Mouse (Mus musculus) midbrain, embryonic 10.5 days (tissue): Measurements from ENCODE around the gene Zbtb7a. TPM values are rescaled to one million over a fixed set of nuclear protein-coding genes. Genes with fewer than 3 reads are reported as not detected.

ENCODE experiments used
- DNase-seq: peaks from one replicate; pipeline ENCODE4 v3.0.0-alpha.2; 2017; ENCODE audit warnings: low spot score
- H3K27ac ChIP-seq: fragments of 300-500 bp; sonication (generic); replicated peaks from 2 replicates; pipeline ENCODE4 v1.5.1; 2016; ENCODE audit warnings: mild to moderate bottlenecking
- H3K27me3 ChIP-seq: fragments of 300-500 bp; sonication (generic); 2 replicates; pipeline ENCODE4 v1.6.1; 2016; ENCODE audit warnings: low read depth, mild to moderate bottlenecking; ENCODE audit not compliant: poor library complexity, severe bottlenecking
- H3K36me3 ChIP-seq: fragments of 300-500 bp; sonication (generic); 2 replicates; pipeline ENCODE4 v1.6.1; 2016; ENCODE audit warnings: mild to moderate bottlenecking, moderate library complexity
- H3K4me1 ChIP-seq: fragments of 300-500 bp; sonication (generic); 2 replicates; pipeline ENCODE4 v1.6.1; 2016
- H3K4me3 ChIP-seq: fragments of 300-500 bp; sonication (generic); 2 replicates; pipeline ENCODE4 v1.5.1; 2016; ENCODE audit warnings: mild to moderate bottlenecking, moderate library complexity
- H3K9me3 ChIP-seq: fragments of 300-500 bp; sonication (generic); replicated peaks from 2 replicates; pipeline ENCODE4 v1.6.1; 2016; ENCODE audit warnings: mild to moderate bottlenecking
- WGBS: fragments of 180-500 bp; shearing (Covaris S2); methylation state at CpG from one replicate; pipeline ENCODE4 v1.1.7; 2016; 5-methylcytosine and 5-hydroxymethylcytosine counted together
- polyA plus RNA-seq: library from polyadenylated mRNA; unstranded; fragments of >200 nt; fragmentation: Nextera tagmentation; extraction: Ambion mirVana; gene quantifications from 2 replicates; pipeline ENCODE4 v1.2.1, GENCODE M21; 2016

Gene Zbtb7a
- 7.8 and 9.8 TPM in 2 replicates for polyA plus RNA-seq

DNA sequence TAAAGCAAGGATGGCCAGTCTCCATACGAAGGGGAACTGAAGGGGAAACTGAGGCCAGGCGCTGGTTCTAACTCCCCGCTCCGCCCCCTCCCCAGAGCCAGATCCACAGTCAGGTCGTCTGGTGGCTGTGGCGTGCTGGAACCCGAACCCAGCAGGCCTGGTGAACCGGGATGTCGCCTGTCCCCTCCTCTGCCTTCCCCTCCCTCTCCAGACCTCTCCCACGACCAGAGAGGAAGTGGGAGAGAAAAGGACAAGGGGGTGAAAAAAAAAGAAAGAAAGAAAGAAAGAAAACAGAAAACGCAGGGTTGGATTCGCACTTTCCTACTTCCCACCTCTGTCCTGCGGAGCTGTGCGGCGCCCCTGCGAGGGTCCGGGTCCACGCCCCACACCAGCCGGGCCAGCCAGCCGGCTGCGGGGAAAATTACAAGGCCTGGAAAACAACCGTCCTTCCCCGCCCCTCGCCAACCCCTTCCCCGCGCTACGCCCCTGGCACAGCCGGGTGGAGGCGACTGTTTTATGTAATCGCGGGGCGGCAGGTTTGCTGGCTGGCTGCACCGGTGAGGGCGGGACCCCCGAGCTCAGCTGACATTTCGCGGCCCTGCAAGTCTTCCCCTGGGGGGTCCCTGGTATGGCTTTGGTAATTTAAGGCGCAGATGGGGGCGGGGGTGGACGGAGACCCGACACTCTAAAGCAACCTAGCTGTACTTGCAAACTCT lies at the start of gene Zbtb7a:
Gene Zbtb7a, plus strand, starts transcription at position 255 of the 716 bp plus-strand sequence.
- H3K4me1 ChIP-seq = peaks cover 45% of the 10 kb centered on the region
- peaks cover 53% of the 10 kb centered on the region for H3K27me3 ChIP-seq
- DNase-seq = peak; percentile 51
- H3K27ac ChIP-seq = peak within 1 kb of the TSS; percentile 97
- no peaks in the 10 kb centered on the region for H3K9me3 ChIP-seq
- no peaks in the 10 kb centered on the region for H3K36me3 ChIP-seq
- WGBS = 2% methylated on average over 41 of the region's 41 CpGs
- H3K4me3 ChIP-seq = peak within 1 kb of the TSS; percentile 89

GRCm38 (mm10) chr10:81087021-81087420 lies 48.0 kb upstream of the Zbtb7a start:
- DNase-seq = no peak
- no peak overlapping the region for H3K27ac ChIP-seq
- no peaks in the 10 kb centered on the region for H3K27me3 ChIP-seq
- H3K4me1 ChIP-seq = peaks cover 13% of the 10 kb centered on the region
- H3K9me3 ChIP-seq = peaks cover 3% of the 10 kb centered on the region; the same call in 1 of the 2 replicates
- 48% methylated on average over 2 of the region's 2 CpGs for WGBS
- H3K4me3 ChIP-seq = no peak overlapping the region
- peaks cover 16% of the 10 kb centered on the region for H3K36me3 ChIP-seq

GRCm38 (mm10) chr10:81089216-81089615 lies 45.8 kb upstream of the Zbtb7a start:
- peaks cover 16% of the 10 kb centered on the region for H3K4me1 ChIP-seq
- 67% methylated on average over 2 of the region's 2 CpGs for WGBS
- no peaks in the 10 kb centered on the region for H3K27me3 ChIP-seq
- no peak overlapping the region for H3K4me3 ChIP-seq
- DNase-seq = peak; percentile 35
- H3K9me3 ChIP-seq = peaks cover 3% of the 10 kb centered on the region; the same call in 1 of the 2 replicates
- no peak overlapping the region for H3K27ac ChIP-seq
- H3K36me3 ChIP-seq = no peaks in the 10 kb centered on the region

DNA sequence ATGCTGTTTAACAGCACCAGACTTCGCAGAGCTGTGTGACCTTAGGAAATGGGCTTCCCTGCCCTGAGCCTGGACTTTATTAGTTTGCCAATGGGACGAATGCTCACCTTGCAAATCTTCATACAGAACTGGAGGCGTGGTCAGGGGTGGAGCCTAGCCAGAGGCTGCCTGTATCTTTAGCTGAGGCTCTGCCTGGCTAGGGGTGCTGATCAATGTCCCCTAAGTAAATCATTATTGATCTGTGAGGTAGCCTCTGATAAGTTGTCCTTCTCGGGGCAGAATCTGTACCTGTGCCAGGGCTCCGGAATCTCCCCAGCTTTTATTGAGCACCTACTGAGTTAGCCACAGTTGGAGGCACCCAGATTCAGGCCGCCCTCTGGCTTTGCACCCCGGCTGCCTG lies 44.4 kb upstream of the Zbtb7a start:
- H3K27ac ChIP-seq = no peak overlapping the region
- H3K4me3 ChIP-seq = no peak overlapping the region
- H3K27me3 ChIP-seq = no peaks in the 10 kb centered on the region
- peaks cover 16% of the 10 kb centered on the region for H3K4me1 ChIP-seq
- no peaks in the 10 kb centered on the region for H3K36me3 ChIP-seq
- WGBS = 80% methylated on average over 7 of the region's 7 CpGs
- peaks cover 3% of the 10 kb centered on the region; the same call in 1 of the 2 replicates for H3K9me3 ChIP-seq
- DNase-seq = no peak

- DNase-seq = no peak
- Histone ChIP-seq H3K27ac (peak overlapping the region; percentile 23; the same call in 1 of the 2 replicates), H3K4me1 (peaks cover 16% of the 10 kb centered on the region), H3K4me3 (no peak overlapping the region), H3K27me3 (no peaks in the 10 kb centered on the region), H3K36me3 (no peaks in the 10 kb centered on the region), H3K9me3 (peaks cover 5% of the 10 kb centered on the region; the same call in 1 of the 2 replicates)
- 61% methylated on average over 22 of the region's 22 CpGs for WGBS
Observed at GRCm38 (mm10) chr10:81092465-81093250, 42.4 kb upstream of the Zbtb7a start.

DNA sequence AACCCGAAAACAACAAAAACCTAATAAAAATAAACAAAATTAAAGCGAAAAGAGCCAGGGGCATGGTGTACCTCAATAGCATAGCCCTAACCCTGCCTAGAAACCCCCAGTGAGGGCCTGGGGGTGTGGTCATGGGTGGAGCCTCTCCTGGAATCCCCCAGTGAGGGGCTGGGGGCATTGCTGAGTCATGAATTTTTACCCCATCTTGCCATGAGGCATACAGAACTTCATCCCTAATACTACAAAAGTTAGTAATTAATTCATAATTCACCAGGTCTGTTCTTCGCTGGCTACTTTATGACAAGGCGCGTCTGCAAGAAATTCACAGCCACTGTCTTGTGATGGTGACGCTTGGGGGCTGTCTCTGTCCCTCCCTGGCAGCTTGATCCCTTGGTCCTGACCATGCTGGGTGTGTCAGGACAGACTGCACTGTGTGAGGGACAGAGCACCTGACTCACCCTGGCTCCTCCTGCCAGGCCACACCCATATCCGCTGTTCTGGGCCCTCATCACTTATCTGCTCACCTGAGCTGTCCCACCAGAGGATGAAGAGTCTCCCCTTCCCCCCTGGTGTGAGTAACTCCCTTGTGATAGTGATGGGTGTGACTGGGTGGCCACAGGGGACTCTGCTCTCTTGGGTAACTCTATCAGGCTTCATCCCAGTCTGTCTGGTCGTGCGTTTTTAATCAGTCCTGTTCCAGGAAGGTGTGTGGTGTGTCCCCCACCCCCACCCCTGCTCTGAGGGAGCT lies 39.9 kb upstream of the Zbtb7a start:
- Histone ChIP-seq H3K27me3 (no peaks in the 10 kb centered on the region), H3K27ac (no peak overlapping the region), H3K4me1 (0 out of 2 replicates have a peak, but pooled peaks cover 2% of the 10 kb centered on the region), H3K9me3 (peaks cover 5% of the 10 kb centered on the region; the same call in 1 of the 2 replicates), H3K4me3 (no peak overlapping the region), H3K36me3 (no peaks in the 10 kb centered on the region)
- DNase-seq = no peak
- 66% methylated on average over 9 of the region's 9 CpGs for WGBS

GRCm38 (mm10) chr10:81105565-81106112 lies 29.4 kb upstream of the Zbtb7a start, which contains the start of gene Map2k2:
Gene Map2k2, plus strand, starts transcription at chr10:81105915.
- no peaks in the 10 kb centered on the region for H3K9me3 ChIP-seq
- peak within 1 kb of the TSS; percentile 99 for H3K27ac ChIP-seq
- peaks cover 33% of the 10 kb centered on the region for H3K36me3 ChIP-seq
- H3K27me3 ChIP-seq = no peaks in the 10 kb centered on the region
- H3K4me3 ChIP-seq = peak within 1 kb of the TSS; percentile 92
- WGBS = under 1% methylated on average over 56 of the region's 56 CpGs
- peaks cover 30% of the 10 kb centered on the region for H3K4me1 ChIP-seq
- peak; percentile 97 for DNase-seq

DNA sequence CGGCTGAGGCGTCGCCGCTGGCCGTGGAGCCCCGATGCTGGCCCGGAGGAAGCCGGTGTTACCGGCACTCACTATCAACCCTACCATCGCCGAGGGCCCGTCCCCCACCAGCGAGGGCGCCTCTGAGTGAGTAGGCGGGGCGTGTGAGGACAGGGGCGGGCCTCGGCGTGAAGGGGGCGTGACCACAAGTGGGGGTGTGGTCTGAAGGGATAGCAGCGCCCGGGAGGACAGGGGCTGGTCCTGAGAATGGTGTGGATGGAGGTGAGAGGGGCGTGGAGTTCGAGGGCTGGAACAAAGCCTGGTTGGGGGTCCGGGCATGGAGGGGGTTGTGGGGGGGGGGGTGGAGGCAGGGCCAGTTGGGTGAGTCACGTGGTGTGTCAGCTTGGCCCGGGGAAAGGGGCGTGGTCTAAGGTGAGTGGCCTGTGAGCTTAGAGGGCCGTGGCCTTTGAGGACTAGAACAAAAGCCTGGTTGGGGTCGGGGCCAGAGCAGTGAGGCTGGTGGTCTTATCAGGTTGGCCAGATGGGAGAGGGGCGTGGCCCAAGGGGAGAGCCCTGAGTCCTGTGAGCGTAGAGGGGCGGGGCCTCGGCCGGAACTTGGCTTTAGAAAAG lies 28.8 kb upstream of the Zbtb7a start:
- DNase-seq = peak; percentile 95
- Histone ChIP-seq H3K4me3 (peak overlapping the region; percentile 92), H3K4me1 (peaks cover 30% of the 10 kb centered on the region), H3K27me3 (no peaks in the 10 kb centered on the region), H3K27ac (peak overlapping the region; percentile 99), H3K9me3 (no peaks in the 10 kb centered on the region), H3K36me3 (peaks cover 39% of the 10 kb centered on the region)
- WGBS = under 1% methylated on average over 35 of the region's 35 CpGs

DNA sequence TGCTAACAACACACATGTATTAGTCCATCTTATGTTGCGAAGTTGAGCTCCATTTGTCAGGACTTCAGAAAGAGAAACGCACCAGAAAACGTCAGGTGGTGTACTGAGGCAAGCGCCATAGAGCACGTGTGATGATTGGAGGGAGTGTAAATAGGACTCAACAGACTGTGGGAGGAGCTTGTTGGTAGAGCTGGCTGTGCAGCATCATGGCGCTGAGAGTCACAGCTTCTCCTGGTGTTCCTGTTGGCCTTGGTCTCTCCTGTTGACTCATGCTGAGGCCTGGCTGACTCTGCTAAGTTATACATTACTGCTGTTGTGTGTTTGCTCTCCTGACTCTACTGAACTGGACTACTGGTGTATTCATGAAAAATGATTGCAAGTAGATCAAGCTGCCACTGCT lies 22.1 kb upstream of the Zbtb7a start:
- peaks cover 97% of the 10 kb centered on the region for H3K36me3 ChIP-seq
- H3K27ac ChIP-seq = no peak overlapping the region
- no peak overlapping the region for H3K4me3 ChIP-seq
- no peaks in the 10 kb centered on the region for H3K9me3 ChIP-seq
- peaks cover 6% of the 10 kb centered on the region; the same call in 1 of the 2 replicates for H3K4me1 ChIP-seq
- DNase-seq = no peak
- 97% methylated on average over 6 of the region's 6 CpGs for WGBS
- no peaks in the 10 kb centered on the region for H3K27me3 ChIP-seq

GRCm38 (mm10) chr10:81119625-81120024 lies 15.4 kb upstream of the Zbtb7a start:
- no peak for DNase-seq
- H3K27me3 ChIP-seq = no peaks in the 10 kb centered on the region
- H3K9me3 ChIP-seq = no peaks in the 10 kb centered on the region
- peaks cover 98% of the 10 kb centered on the region for H3K36me3 ChIP-seq
- H3K4me1 ChIP-seq = no peaks in the 10 kb centered on the region
- H3K4me3 ChIP-seq = no peak overlapping the region
- 94% methylated on average over 10 of the region's 10 CpGs for WGBS
- no peak overlapping the region for H3K27ac ChIP-seq

- H3K27ac ChIP-seq = no peak overlapping the region
- H3K4me3 ChIP-seq = no peak overlapping the region
- no peaks in the 10 kb centered on the region for H3K9me3 ChIP-seq
- H3K36me3 ChIP-seq = peaks cover 94% of the 10 kb centered on the region
- 89% methylated on average over 7 of the region's 7 CpGs for WGBS
- no peak for DNase-seq
- H3K27me3 ChIP-seq = no peaks in the 10 kb centered on the region
- H3K4me1 ChIP-seq = no peaks in the 10 kb centered on the region
Observed at GRCm38 (mm10) chr10:81120650-81121049, 14.4 kb upstream of the Zbtb7a start.

DNA sequence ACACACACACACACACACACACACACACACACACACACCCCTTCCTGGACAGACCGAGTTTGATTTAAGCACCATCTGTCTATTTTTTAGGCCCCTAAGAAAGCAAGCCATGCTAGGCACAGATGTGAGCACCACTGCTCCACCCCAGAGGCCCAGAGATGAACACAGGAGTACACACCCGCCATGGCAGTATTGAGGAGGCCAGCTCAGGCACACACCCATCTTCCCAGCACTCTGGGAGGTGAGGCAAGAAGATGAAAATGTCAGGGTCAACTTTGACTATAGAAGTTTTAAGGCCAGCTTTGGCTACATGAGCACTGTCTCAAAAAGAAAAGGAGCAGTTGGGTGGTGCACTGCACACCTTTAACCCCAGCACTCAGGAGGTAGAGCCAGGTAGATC lies 12.1 kb upstream of the Zbtb7a start:
- Histone ChIP-seq H3K27ac (no peak overlapping the region), H3K27me3 (peaks cover 4% of the 10 kb centered on the region), H3K36me3 (peaks cover 74% of the 10 kb centered on the region), H3K9me3 (no peaks in the 10 kb centered on the region), H3K4me3 (no peak overlapping the region), H3K4me1 (0 out of 2 replicates have a peak, but pooled peaks cover under 1% of the 10 kb centered on the region)
- no peak for DNase-seq
- 98% methylated on average over 2 of the region's 2 CpGs for WGBS
